ENCODE assay signal across 12 mouse cellular contexts in genomic region chr2:180322674-180323355, GRCm38 (mm10). TPM values are rescaled to one million over a fixed set of nuclear protein-coding genes. Genes with fewer than 3 reads are reported as not detected.
A peak's percentile ranks its signal among the peaks of the same experiment; 100 is the strongest.
DNase-seq lines count a peak whose midpoint lies in the region.
"Had no signal": no experiment of that assay in that cellular context is flagged by ENCODE, and none has a peak within 500 bp of the region (broad histone marks: within the 10 kb centered on the region; RNA-seq: fewer than 3 reads in every experiment).

No protein-coding gene starts in this region.

- peaks cover 5% of the 10 kb centered on the region; the same call in 1 of the 2 replicates for H3K27me3 ChIP-seq in embryonic facial prominence, embryonic 10.5 days (replicated peaks; ENCODE audit: low read depth, poor library complexity, severe bottlenecking)
- H3K27me3 ChIP-seq: liver, embryonic 15.5 days; neural tube, embryonic 12.5 days had no signal

- DNase-seq in kidney, postnatal 10 days, result peak; percentile 47
- no peak for DNase-seq in kidney, adult 18-20 months
- DNase-seq in embryo, embryonic 10 days (ENCODE audit: low spot score), result peak; percentile 64
- DNase-seq in embryonic facial prominence, embryonic 10.5 days (ENCODE audit: low spot score), result peak; percentile 26
- DNase-seq in mesoderm, embryonic 11.5 days (ENCODE audit: low read depth, low spot score), result peak; percentile 24
- DNase-seq in thymus, postnatal 0 days (ENCODE audit: low spot score), result no peak
- DNase-seq in right cerebral cortex, postnatal 36 days (ENCODE audit: low spot score in 2 of 2), result no peak
- DNase-seq: layer of hippocampus, adult 9-11 months; thymus, postnatal 25 days had no signal

- H3K4me1 ChIP-seq in embryonic facial prominence, embryonic 10.5 days, result peaks cover 15% of the 10 kb centered on the region
- H3K4me1 ChIP-seq: liver, embryonic 15.5 days had no signal

- no peak overlapping the region for H3K4me3 ChIP-seq in embryonic facial prominence, embryonic 10.5 days
- H3K4me3 ChIP-seq: liver, embryonic 15.5 days; neural tube, embryonic 12.5 days had no signal

- no peaks in the 10 kb centered on the region for H3K36me3 ChIP-seq in embryonic facial prominence, embryonic 10.5 days (replicated peaks)
- H3K36me3 ChIP-seq: liver, embryonic 15.5 days; neural tube, embryonic 12.5 days had no signal

- H3K27ac ChIP-seq in embryonic facial prominence, embryonic 10.5 days (replicated peaks), result no peak overlapping the region
- H3K27ac ChIP-seq: liver, embryonic 15.5 days; neural tube, embryonic 12.5 days had no signal

- 33% methylated on average over 14 of the region's 14 CpGs for WGBS in embryonic facial prominence, embryonic 10.5 days

- H3K9me3 ChIP-seq in embryonic facial prominence, embryonic 10.5 days, result no peaks in the 10 kb centered on the region
- H3K9me3 ChIP-seq: liver, embryonic 15.5 days; neural tube, embryonic 12.5 days had no signal

RNA-seq across cellular contexts. Expression of gene Gata5, which starts 11.7 kb away (rescaled TPM):
- polyA plus RNA-seq in embryonic facial prominence, embryonic 10.5 days (2016; fragmentation: Nextera tagmentation; extraction: Ambion mirVana), result 0.57 and 0.65 TPM in 2 replicates
- polyA plus RNA-seq in thymus, postnatal 0 days (2015; fragmentation: Nextera tagmentation; extraction: Ambion mirVana), result not detected in 2 replicates
- polyA plus RNA-seq: forebrain, embryonic 14.5 days; neural tube, embryonic 12.5 days had no signal

RNA-seq across cellular contexts. Expression of gene Rbbp8nl, which starts 33.1 kb away (rescaled TPM):
- polyA plus RNA-seq in embryonic facial prominence, embryonic 10.5 days (2016; fragmentation: Nextera tagmentation; extraction: Ambion mirVana), result 0.92 and 1.7 TPM in 2 replicates
- polyA plus RNA-seq in thymus, postnatal 0 days (2015; fragmentation: Nextera tagmentation; extraction: Ambion mirVana), result 0.05 TPM in 1 of 2 replicates, not detected in the other
- polyA plus RNA-seq: forebrain, embryonic 14.5 days; liver, embryonic 15.5 days had no signal

RNA-seq across cellular contexts. Expression of gene Cables2, which starts 49.5 kb away (rescaled TPM):
- 12.7 and 13.2 TPM in 2 replicates for polyA plus RNA-seq in embryonic facial prominence, embryonic 10.5 days (2016; fragmentation: Nextera tagmentation; extraction: Ambion mirVana)
- 6.4 and 7.1 TPM in 2 replicates for polyA plus RNA-seq in thymus, postnatal 0 days (2015; fragmentation: Nextera tagmentation; extraction: Ambion mirVana)

Comparison
In these comparisons a context has a peak if more than half of its experiments do, and no peak if none do; other contexts are left out.
1. DNase-seq: peak in kidney, postnatal 10 days (single experiment), embryo, embryonic 10 days (single experiment), embryonic facial prominence, embryonic 10.5 days (single experiment) and mesoderm, embryonic 11.5 days (single experiment); none in kidney, adult 18-20 months (single experiment), thymus, postnatal 0 days (single experiment) and right cerebral cortex, postnatal 36 days (0 of 2).